Mouse (Mus musculus): ENCODE data around the gene Bcat2. TPM values are rescaled to one million over a fixed set of nuclear protein-coding genes. Genes with fewer than 3 reads are reported as not detected.

Gene Bcat2
- polyA plus RNA-seq (2014; fragmentation: Illumina TruSeq; extraction: RNeasy Lipid Tissue Mini Kit (QIAGEN cat#74804); ENCODE audit: low read depth, low replicate concordance) = 3.7 TPM

DNA sequence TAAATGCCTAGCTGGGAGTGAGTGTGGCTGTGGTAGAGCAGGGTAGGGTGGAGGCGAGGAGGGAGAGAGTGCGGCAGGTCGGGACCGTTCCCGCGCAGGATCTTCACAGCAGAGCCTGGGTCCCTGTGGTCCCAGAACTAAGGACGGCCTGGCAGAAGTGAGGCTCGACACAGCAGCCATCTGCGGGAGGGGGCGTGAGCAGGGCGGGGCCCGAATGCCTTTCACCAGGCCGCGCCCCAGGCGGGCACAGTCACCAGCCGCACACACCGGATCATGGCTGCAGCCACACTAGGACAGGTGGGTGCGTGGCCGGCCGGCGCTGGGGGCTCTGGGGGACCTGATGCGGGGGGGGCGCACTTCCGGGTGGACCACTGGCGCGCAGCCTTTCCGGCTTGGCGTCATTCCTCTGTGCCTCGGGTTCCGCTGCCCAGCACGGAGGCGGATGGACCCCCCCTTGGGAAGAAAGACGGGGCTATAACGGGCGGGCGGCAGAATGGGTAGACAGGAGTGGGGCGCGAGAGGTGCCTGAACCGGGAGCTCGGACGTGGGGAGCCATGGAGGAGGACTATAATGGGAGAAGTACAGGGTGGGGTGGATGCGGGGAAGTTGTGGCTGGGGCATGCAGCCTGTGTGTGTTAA lies at the start of gene Bcat2:
Bcat2 (plus strand) TSS at position 51 of the 639 bp plus-strand sequence.

DNA sequence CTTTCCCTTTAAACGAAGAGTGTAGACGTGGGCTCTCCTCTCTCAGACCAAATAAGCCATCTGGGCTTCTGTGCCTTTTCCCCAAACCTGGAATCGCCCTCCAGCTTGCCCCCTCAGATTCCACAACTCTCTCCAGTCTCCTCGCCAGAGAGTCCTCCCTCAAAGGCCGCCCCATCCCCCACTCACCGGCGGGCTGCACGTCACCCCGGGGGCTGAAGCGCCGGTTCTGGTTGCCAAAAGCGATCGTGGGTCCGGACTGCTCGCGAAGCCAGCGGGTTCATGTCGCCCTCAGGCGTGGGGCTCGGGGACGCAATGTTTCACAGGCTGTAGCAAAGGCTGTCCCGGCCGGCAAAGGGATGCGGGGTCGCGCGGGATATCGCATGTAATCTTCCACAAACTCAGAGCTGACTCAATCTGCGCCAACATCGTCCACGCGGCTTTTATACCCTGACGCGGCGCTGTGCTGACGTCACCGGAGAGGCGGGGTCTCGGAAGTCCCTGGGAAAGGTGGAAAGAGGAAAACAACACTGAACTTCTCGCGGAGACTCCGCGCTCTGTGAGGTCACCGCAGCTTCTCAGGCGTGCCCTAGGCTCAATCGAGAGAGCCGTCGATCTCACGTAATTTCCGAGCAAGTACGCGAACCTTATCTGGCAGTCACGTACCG lies 44.0 kb upstream of the Bcat2 start, which contains the start of the genes Ppp1r15a and Plekha4:
Ppp1r15a (minus strand) TSS at position 460 of the 665 bp plus-strand sequence.
Plekha4 (plus strand) TSS at position 522 of the 665 bp plus-strand sequence.

DNA sequence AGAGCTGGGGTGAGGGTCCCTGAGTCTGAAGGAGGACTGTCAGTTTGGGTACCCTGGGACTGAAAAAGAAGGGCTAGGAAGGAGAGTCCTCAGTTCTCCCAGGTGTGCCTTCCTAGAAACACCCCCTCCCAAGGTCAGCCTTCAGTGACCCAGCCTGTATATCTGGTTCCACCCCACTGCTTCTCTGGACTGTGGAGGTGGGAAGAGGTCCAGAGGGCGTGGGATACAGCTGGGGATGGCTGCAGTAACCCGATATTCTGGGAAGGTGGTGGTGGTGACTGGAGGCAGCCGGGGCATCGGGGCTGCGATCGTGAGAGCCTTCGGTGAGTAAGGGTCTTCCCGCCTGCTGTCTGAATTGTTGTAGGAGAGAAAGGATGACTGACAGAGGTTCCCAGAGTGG lies 15.2 kb upstream of the Bcat2 start, which contains the start of gene Hsd17b14:
Hsd17b14 (plus strand) TSS at position 150 of the 400 bp plus-strand sequence.

GRCm38 (mm10) chr7:45617042-45617695 lies 47.2 kb downstream of the Bcat2 start, which contains the start of gene Fut1:
Gene Fut1, plus strand, starts transcription at chr7:45617289.

DNA sequence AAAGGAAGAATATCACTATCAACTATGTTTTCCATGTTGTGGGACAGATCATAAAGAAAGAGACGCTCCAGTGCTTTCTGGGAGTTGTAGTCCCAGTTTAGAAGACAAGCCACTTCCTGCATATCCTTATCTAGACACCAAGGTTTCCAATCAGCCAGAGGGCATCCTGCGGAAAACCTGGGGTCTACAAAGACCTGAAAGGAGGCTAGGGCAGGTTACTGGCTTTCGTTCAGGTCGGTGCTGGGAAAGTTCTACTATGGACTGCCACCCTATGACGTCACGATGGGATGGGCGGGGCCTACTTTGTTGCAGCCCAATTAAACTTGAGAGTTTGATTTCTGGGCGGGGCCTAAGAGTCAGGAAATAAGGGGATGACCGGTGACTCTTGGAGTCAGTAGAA lies 51.5 kb downstream of the Bcat2 start, which contains the start of gene Izumo1:
Izumo1 (plus strand) TSS at position 369 of the 400 bp plus-strand sequence.

GRCm38 (mm10) chr7:45627261-45627660 lies 57.3 kb downstream of the Bcat2 start, which contains the start of gene Rasip1:
Gene Rasip1, plus strand, starts transcription at chr7:45627488.

Other genes starting within 250 kb of the Bcat2 start
- gene Trpm4, start 236.4 kb upstream of the Bcat2 start, polyA plus RNA-seq (2014; fragmentation: Illumina TruSeq; extraction: RNeasy Lipid Tissue Mini Kit (QIAGEN cat#74804); ENCODE audit: low read depth, low replicate concordance) = not detected
- gene Hrc, start 234.9 kb upstream of the Bcat2 start, polyA plus RNA-seq (2014; fragmentation: Illumina TruSeq; extraction: RNeasy Lipid Tissue Mini Kit (QIAGEN cat#74804); ENCODE audit: low read depth, low replicate concordance) = not detected
- gene Ppfia3, start 203.1 kb upstream of the Bcat2 start, polyA plus RNA-seq (2014; fragmentation: Illumina TruSeq; extraction: RNeasy Lipid Tissue Mini Kit (QIAGEN cat#74804); ENCODE audit: low read depth, low replicate concordance) = not detected
- gene Lin7b, start 199.6 kb upstream of the Bcat2 start, polyA plus RNA-seq (2014; fragmentation: Illumina TruSeq; extraction: RNeasy Lipid Tissue Mini Kit (QIAGEN cat#74804); ENCODE audit: low read depth, low replicate concordance) = not detected
- 36.2 TPM for gene Snrnp70, start 174.4 kb upstream of the Bcat2 start, polyA plus RNA-seq (2014; fragmentation: Illumina TruSeq; extraction: RNeasy Lipid Tissue Mini Kit (QIAGEN cat#74804); ENCODE audit: low read depth, low replicate concordance)
- gene Kcna7, start 164.5 kb upstream of the Bcat2 start, polyA plus RNA-seq (2014; fragmentation: Illumina TruSeq; extraction: RNeasy Lipid Tissue Mini Kit (QIAGEN cat#74804); ENCODE audit: low read depth, low replicate concordance) = not detected
- gene Ntf5, start 156.5 kb upstream of the Bcat2 start, polyA plus RNA-seq (2014; fragmentation: Illumina TruSeq; extraction: RNeasy Lipid Tissue Mini Kit (QIAGEN cat#74804); ENCODE audit: low read depth, low replicate concordance) = not detected
- gene Lhb, start 149.3 kb upstream of the Bcat2 start, polyA plus RNA-seq (2014; fragmentation: Illumina TruSeq; extraction: RNeasy Lipid Tissue Mini Kit (QIAGEN cat#74804); ENCODE audit: low read depth, low replicate concordance) = not detected
- 0.64 TPM for gene Gys1, start 135.3 kb upstream of the Bcat2 start, polyA plus RNA-seq (2014; fragmentation: Illumina TruSeq; extraction: RNeasy Lipid Tissue Mini Kit (QIAGEN cat#74804); ENCODE audit: low read depth, low replicate concordance)
- gene Ruvbl2, start 132.1 kb upstream of the Bcat2 start, polyA plus RNA-seq (2014; fragmentation: Illumina TruSeq; extraction: RNeasy Lipid Tissue Mini Kit (QIAGEN cat#74804); ENCODE audit: low read depth, low replicate concordance) = 0.58 TPM
- 81.8 TPM for gene Ftl1, start 110.3 kb upstream of the Bcat2 start, polyA plus RNA-seq (2014; fragmentation: Illumina TruSeq; extraction: RNeasy Lipid Tissue Mini Kit (QIAGEN cat#74804); ENCODE audit: low read depth, low replicate concordance)
- 0.79 TPM for gene Bax, start 103.3 kb upstream of the Bcat2 start, polyA plus RNA-seq (2014; fragmentation: Illumina TruSeq; extraction: RNeasy Lipid Tissue Mini Kit (QIAGEN cat#74804); ENCODE audit: low read depth, low replicate concordance)
- gene Tulp2, start 88.3 kb upstream of the Bcat2 start, polyA plus RNA-seq (2014; fragmentation: Illumina TruSeq; extraction: RNeasy Lipid Tissue Mini Kit (QIAGEN cat#74804); ENCODE audit: low read depth, low replicate concordance) = not detected
- not detected for gene Gm45808, start 83.3 kb upstream of the Bcat2 start, polyA plus RNA-seq (2014; fragmentation: Illumina TruSeq; extraction: RNeasy Lipid Tissue Mini Kit (QIAGEN cat#74804); ENCODE audit: low read depth, low replicate concordance)
- gene Dhdh, start 81.3 kb upstream of the Bcat2 start, polyA plus RNA-seq (2014; fragmentation: Illumina TruSeq; extraction: RNeasy Lipid Tissue Mini Kit (QIAGEN cat#74804); ENCODE audit: low read depth, low replicate concordance) = 85.8 TPM
- gene Nucb1, start 59.7 kb upstream of the Bcat2 start, polyA plus RNA-seq (2014; fragmentation: Illumina TruSeq; extraction: RNeasy Lipid Tissue Mini Kit (QIAGEN cat#74804); ENCODE audit: low read depth, low replicate concordance) = 38.2 TPM
- gene Ppp1r15a, start 43.9 kb upstream of the Bcat2 start, polyA plus RNA-seq (2014; fragmentation: Illumina TruSeq; extraction: RNeasy Lipid Tissue Mini Kit (QIAGEN cat#74804); ENCODE audit: low read depth, low replicate concordance) = 0.95 TPM
- not detected for gene Plekha4, start 43.8 kb upstream of the Bcat2 start, polyA plus RNA-seq (2014; fragmentation: Illumina TruSeq; extraction: RNeasy Lipid Tissue Mini Kit (QIAGEN cat#74804); ENCODE audit: low read depth, low replicate concordance)
- gene Hsd17b14, start 15.3 kb upstream of the Bcat2 start, polyA plus RNA-seq (2014; fragmentation: Illumina TruSeq; extraction: RNeasy Lipid Tissue Mini Kit (QIAGEN cat#74804); ENCODE audit: low read depth, low replicate concordance) = not detected
- not detected for gene Fgf21, start 45.3 kb downstream of the Bcat2 start, polyA plus RNA-seq (2014; fragmentation: Illumina TruSeq; extraction: RNeasy Lipid Tissue Mini Kit (QIAGEN cat#74804); ENCODE audit: low read depth, low replicate concordance)
- not detected for gene Fut1, start 47.1 kb downstream of the Bcat2 start, polyA plus RNA-seq (2014; fragmentation: Illumina TruSeq; extraction: RNeasy Lipid Tissue Mini Kit (QIAGEN cat#74804); ENCODE audit: low read depth, low replicate concordance)
- not detected for gene Izumo1, start 51.7 kb downstream of the Bcat2 start, polyA plus RNA-seq (2014; fragmentation: Illumina TruSeq; extraction: RNeasy Lipid Tissue Mini Kit (QIAGEN cat#74804); ENCODE audit: low read depth, low replicate concordance)
- not detected for gene Rasip1, start 57.3 kb downstream of the Bcat2 start, polyA plus RNA-seq (2014; fragmentation: Illumina TruSeq; extraction: RNeasy Lipid Tissue Mini Kit (QIAGEN cat#74804); ENCODE audit: low read depth, low replicate concordance)
- gene Mamstr, start 69.8 kb downstream of the Bcat2 start, polyA plus RNA-seq (2014; fragmentation: Illumina TruSeq; extraction: RNeasy Lipid Tissue Mini Kit (QIAGEN cat#74804); ENCODE audit: low read depth, low replicate concordance) = not detected
- not detected for gene Fut2, start 96.2 kb downstream of the Bcat2 start, polyA plus RNA-seq (2014; fragmentation: Illumina TruSeq; extraction: RNeasy Lipid Tissue Mini Kit (QIAGEN cat#74804); ENCODE audit: low read depth, low replicate concordance)
- gene Ntn5, start 113.9 kb downstream of the Bcat2 start, polyA plus RNA-seq (2014; fragmentation: Illumina TruSeq; extraction: RNeasy Lipid Tissue Mini Kit (QIAGEN cat#74804); ENCODE audit: low read depth, low replicate concordance) = not detected
- not detected for gene Sec1, start 124.2 kb downstream of the Bcat2 start, polyA plus RNA-seq (2014; fragmentation: Illumina TruSeq; extraction: RNeasy Lipid Tissue Mini Kit (QIAGEN cat#74804); ENCODE audit: low read depth, low replicate concordance)
- gene Car11, start 129.7 kb downstream of the Bcat2 start, polyA plus RNA-seq (2014; fragmentation: Illumina TruSeq; extraction: RNeasy Lipid Tissue Mini Kit (QIAGEN cat#74804); ENCODE audit: low read depth, low replicate concordance) = not detected
- gene Dbp, start 134.9 kb downstream of the Bcat2 start, polyA plus RNA-seq (2014; fragmentation: Illumina TruSeq; extraction: RNeasy Lipid Tissue Mini Kit (QIAGEN cat#74804); ENCODE audit: low read depth, low replicate concordance) = 2.3 TPM
- 8.0 TPM for gene Rpl18, start 145.3 kb downstream of the Bcat2 start, polyA plus RNA-seq (2014; fragmentation: Illumina TruSeq; extraction: RNeasy Lipid Tissue Mini Kit (QIAGEN cat#74804); ENCODE audit: low read depth, low replicate concordance)
- gene Sphk2, start 147.8 kb downstream of the Bcat2 start, polyA plus RNA-seq (2014; fragmentation: Illumina TruSeq; extraction: RNeasy Lipid Tissue Mini Kit (QIAGEN cat#74804); ENCODE audit: low read depth, low replicate concordance) = 1.6 TPM
- not detected for gene Fam83e, start 151.1 kb downstream of the Bcat2 start, polyA plus RNA-seq (2014; fragmentation: Illumina TruSeq; extraction: RNeasy Lipid Tissue Mini Kit (QIAGEN cat#74804); ENCODE audit: low read depth, low replicate concordance)
- gene Spaca4, start 155.7 kb downstream of the Bcat2 start, polyA plus RNA-seq (2014; fragmentation: Illumina TruSeq; extraction: RNeasy Lipid Tissue Mini Kit (QIAGEN cat#74804); ENCODE audit: low read depth, low replicate concordance) = not detected
- not detected for gene Lmtk3, start 213.6 kb downstream of the Bcat2 start, polyA plus RNA-seq (2014; fragmentation: Illumina TruSeq; extraction: RNeasy Lipid Tissue Mini Kit (QIAGEN cat#74804); ENCODE audit: low read depth, low replicate concordance)
- gene Sult2b1, start 214.5 kb downstream of the Bcat2 start, polyA plus RNA-seq (2014; fragmentation: Illumina TruSeq; extraction: RNeasy Lipid Tissue Mini Kit (QIAGEN cat#74804); ENCODE audit: low read depth, low replicate concordance) = not detected
- gene Cyth2, start 244.4 kb downstream of the Bcat2 start, polyA plus RNA-seq (2014; fragmentation: Illumina TruSeq; extraction: RNeasy Lipid Tissue Mini Kit (QIAGEN cat#74804); ENCODE audit: low read depth, low replicate concordance) = 9.5 TPM

All from liver, adult 10 weeks (tissue).